Mouse (Mus musculus) cerebellum, adult 2 months (tissue): ENCODE measurements around the gene Syne2.

ENCODE experiments used
- CTCF ChIP-seq: fragments of 200-500 bp; IDR thresholded peaks from 2 replicates; pipeline ENCODE4 v1.5.1; 2011; ENCODE audit warnings: low read depth, mild to moderate bottlenecking, control low read depth, low read length, moderate library complexity, borderline replicate concordance; ENCODE audit not compliant: insufficient read depth
- POLR2A ChIP-seq: fragments of 200-500 bp; IDR thresholded peaks from 2 replicates; pipeline ENCODE4 v1.6.1; 2011; ENCODE audit warnings: low read length, control low read depth, borderline replicate concordance; ENCODE audit not compliant: insufficient read depth

DNA sequence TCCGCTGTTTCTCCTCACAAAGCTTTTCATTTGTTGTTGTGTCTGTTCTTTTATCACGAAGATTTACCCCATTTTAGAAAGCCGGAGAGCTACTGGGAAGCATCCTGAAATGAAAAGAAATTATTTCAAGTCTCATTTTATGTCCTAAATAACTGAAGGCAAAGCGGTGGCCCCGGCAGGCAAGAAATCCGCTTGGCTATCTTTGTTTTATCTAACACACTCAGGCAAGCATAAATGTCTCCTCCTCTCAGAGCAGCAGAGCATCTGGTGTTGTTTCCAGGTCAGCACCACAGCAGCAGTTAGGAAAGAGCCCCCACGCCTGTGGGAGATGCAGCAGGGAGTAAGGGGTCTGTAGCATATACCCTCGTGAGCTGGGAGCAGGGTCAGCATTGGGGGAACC, 230.7 kb downstream of the Syne2 start:
- TF ChIP-seq CTCF = no peak
- no peak for TF ChIP-seq POLR2A
